Mouse (Mus musculus) neutrophil, adult 5-6 weeks (primary cell): ENCODE data around the gene Tnfrsf12a. TPM values are rescaled to one million over a fixed set of nuclear protein-coding genes. Genes with fewer than 3 reads are reported as not detected.

Source experiments
- ATAC-seq: fragments of 151-379, 151-347 bp; 2 replicates; pipeline ENCODE4 v1.8.0; 2017; ENCODE audit warnings: mild to moderate bottlenecking, moderate TSS enrichment; ENCODE audit not compliant: insufficient number of reproducible peaks, poor library complexity, low FRiP score, severe bottlenecking; ENCODE audit errors: extremely low read depth
- total RNA-seq: library from RNA; stranded (forward); fragments of 200-1000 nt; gene quantifications from 2 replicates; pipeline ENCODE4 v1.2.3, GENCODE M21; 2017

Tnfrsf12a gene
- total RNA-seq, 1 experiment from 2014 or later, result 10.5 TPM

- no peak for ATAC-seq
Measured at GRCm38 (mm10) chr17:23682530-23682929, 5.3 kb upstream of the Tnfrsf12a start.

GRCm38 (mm10) chr17:23682092-23682491 is 4.8 kb upstream of the Tnfrsf12a start:
- ATAC-seq, result no peak

GRCm38 (mm10) chr17:23681086-23681485 is 3.8 kb upstream of the Tnfrsf12a start:
- ATAC-seq, result no peak

GRCm38 (mm10) chr17:23680336-23680735 is 3.1 kb upstream of the Tnfrsf12a start:
- ATAC-seq, result no peak

GRCm38 (mm10) chr17:23679127-23679835 is 2.0 kb upstream of the Tnfrsf12a start, which contains the start of gene Cldn6:
Gene Cldn6, plus strand, starts transcription at chr17:23679249.
- no peak for ATAC-seq

- no peak for ATAC-seq
Measured at GRCm38 (mm10) chr17:23676473-23677031, 716 bp downstream of the Tnfrsf12a start.

- ATAC-seq, result no peak
Measured at GRCm38 (mm10) chr17:23675564-23676281, 1.5 kb downstream of the Tnfrsf12a start.

GRCm38 (mm10) chr17:23675127-23675526 is 2.1 kb downstream of the Tnfrsf12a start:
- ATAC-seq, result no peak

- no peak for ATAC-seq
Measured at GRCm38 (mm10) chr17:23674271-23674952, 2.9 kb downstream of the Tnfrsf12a start.

- peak; percentile 89 for ATAC-seq
Measured at GRCm38 (mm10) chr17:23673424-23674073, 3.7 kb downstream of the Tnfrsf12a start, which contains the start of the genes Hcfc1r1 and Thoc6. Gene Hcfc1r1, plus strand, starts transcription at chr17:23673596. Gene Thoc6, minus strand, starts transcription at chr17:23673882.

GRCm38 (mm10) chr17:23672761-23673160 is 4.5 kb downstream of the Tnfrsf12a start:
- no peak for ATAC-seq

GRCm38 (mm10) chr17:23671519-23671918 is 5.7 kb downstream of the Tnfrsf12a start:
- no peak for ATAC-seq

- ATAC-seq, result no peak
Measured at GRCm38 (mm10) chr17:23670516-23671074, 6.7 kb downstream of the Tnfrsf12a start.

- ATAC-seq, result no peak
Measured at GRCm38 (mm10) chr17:23665511-23665910, 11.8 kb downstream of the Tnfrsf12a start.

- peak; percentile 61 for ATAC-seq
Measured at GRCm38 (mm10) chr17:23664556-23665021, 12.7 kb downstream of the Tnfrsf12a start.

GRCm38 (mm10) chr17:23661526-23661925 is 15.7 kb downstream of the Tnfrsf12a start:
- ATAC-seq, result no peak

GRCm38 (mm10) chr17:23660876-23661200 is 16.4 kb downstream of the Tnfrsf12a start:
- ATAC-seq, result no peak

GRCm38 (mm10) chr17:23660117-23660875 is 17.0 kb downstream of the Tnfrsf12a start, which contains the start of gene Bicdl2:
Gene Bicdl2, plus strand, starts transcription at chr17:23660506.
- ATAC-seq, result no peak
